Mouse (Mus musculus): Measurements from ENCODE around the gene Gm853.
"Not testable (repeated sequence)": the region's sequence is repeated elsewhere in the genome, so short reads cannot be mapped to it uniquely, and the experiment has no call there.

DNA sequence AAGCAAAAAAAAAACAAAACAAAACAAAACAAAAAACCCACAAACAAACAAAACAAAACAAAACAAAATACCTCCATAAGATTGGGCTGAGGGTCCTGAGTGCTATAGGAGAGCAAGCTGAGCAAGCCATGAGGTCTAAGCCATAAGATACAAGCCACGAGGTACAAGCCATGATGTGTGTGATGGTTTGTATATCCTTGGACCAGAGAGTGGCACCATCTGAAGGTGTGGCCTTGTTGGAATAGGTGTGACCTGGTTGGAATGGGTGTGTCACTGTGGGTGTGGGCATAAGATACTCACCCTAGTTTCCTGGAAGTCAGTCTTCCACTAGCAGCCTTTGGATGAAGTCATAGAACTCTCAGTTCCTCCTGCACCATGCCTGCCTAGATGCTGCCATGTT, 21.4 kb upstream of the Gm853 start:
- not testable (repeated sequence) for TF ChIP-seq GATA1, TAL1 (IDR thresholded peaks at IDR 0.05; ENCODE audit: low read length)

Measured in erythroblast, embryonic 14.5 days (primary cell).